ENCODE assay signal across 8 mouse cellular contexts in the genomic region with DNA sequence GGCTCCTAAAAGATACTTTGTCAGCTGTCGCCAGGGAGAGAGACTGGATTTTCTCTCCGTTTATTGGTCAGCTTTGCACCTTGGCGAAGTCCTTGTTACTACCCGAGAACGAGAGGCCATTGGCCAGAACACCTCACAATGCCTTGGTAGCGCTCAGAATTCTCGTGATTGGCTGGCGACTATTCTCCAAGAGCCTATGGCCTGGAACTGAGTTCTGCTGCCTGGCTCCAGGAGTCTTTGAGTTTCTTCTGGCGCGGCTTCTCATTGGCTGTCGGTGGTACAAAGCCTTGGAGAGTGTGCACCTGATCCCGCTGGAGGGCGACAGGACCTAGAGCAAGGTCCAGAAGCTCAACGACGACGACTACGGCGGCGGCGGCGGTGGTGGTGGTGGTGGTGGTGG. TPM values are rescaled to one million over a fixed set of nuclear protein-coding genes. Genes with fewer than 3 reads are reported as not detected.
DNase-seq lines count a peak whose midpoint lies in the region; ATAC-seq lines count a peak whose summit lies in the region.

A gene (plus strand): TSS at position 216 of the 400 bp plus-strand sequence.

- no peaks in the 10 kb centered on the region for H3K9me3 ChIP-seq in embryonic facial prominence, embryonic 12.5 days
- H3K9me3 ChIP-seq in hindbrain, embryonic 14.5 days (ENCODE audit: control insufficient read depth, low read length) = no peaks in the 10 kb centered on the region
- H3K9me3 ChIP-seq in limb, embryonic 15.5 days = no peaks in the 10 kb centered on the region
- H3K9me3 ChIP-seq in midbrain, embryonic 14.5 days (ENCODE audit: control insufficient read depth, low read length) = no peaks in the 10 kb centered on the region

- H3K36me3 ChIP-seq in embryonic facial prominence, embryonic 12.5 days = no peaks in the 10 kb centered on the region
- H3K36me3 ChIP-seq in hindbrain, embryonic 14.5 days (replicated peaks; ENCODE audit: control insufficient read depth, insufficient read depth) = no peaks in the 10 kb centered on the region
- H3K36me3 ChIP-seq in limb, embryonic 15.5 days = no peaks in the 10 kb centered on the region
- no peaks in the 10 kb centered on the region for H3K36me3 ChIP-seq in midbrain, embryonic 14.5 days (ENCODE audit: control insufficient read depth, insufficient read depth, low read length)

- no peaks in the 10 kb centered on the region for H3K4me1 ChIP-seq in embryonic facial prominence, embryonic 12.5 days
- no peaks in the 10 kb centered on the region for H3K4me1 ChIP-seq in hindbrain, embryonic 14.5 days (replicated peaks; ENCODE audit: control insufficient read depth, insufficient read depth, low read length)
- peaks cover 6% of the 10 kb centered on the region; the same call in 1 of the 2 replicates for H3K4me1 ChIP-seq in limb, embryonic 15.5 days
- H3K4me1 ChIP-seq in midbrain, embryonic 14.5 days (ENCODE audit: control insufficient read depth, insufficient read depth, low read length) = no peaks in the 10 kb centered on the region

- peak; percentile 43; the same call in 1 of the 2 replicates for ATAC-seq in embryonic facial prominence, embryonic 12.5 days (ENCODE audit: insufficient number of reproducible peaks, insufficient read depth, low FRiP score, low TSS enrichment)
- peak; percentile 78 for ATAC-seq in hindbrain, embryonic 14.5 days (ENCODE audit: low FRiP score)
- ATAC-seq in limb, embryonic 15.5 days (ENCODE audit: insufficient number of reproducible peaks, low FRiP score, low TSS enrichment, low read depth) = peak; percentile 42; the same call in 1 of the 2 replicates
- 0 out of 2 replicates have a peak, but pooled peaks have one; percentile 34 for ATAC-seq in midbrain, embryonic 14.5 days (ENCODE audit: low FRiP score, low TSS enrichment)

- H3K27me3 ChIP-seq in embryonic facial prominence, embryonic 12.5 days = no peaks in the 10 kb centered on the region
- H3K27me3 ChIP-seq in hindbrain, embryonic 14.5 days (ENCODE audit: control insufficient read depth, insufficient read depth, low read length) = no peaks in the 10 kb centered on the region
- H3K27me3 ChIP-seq in limb, embryonic 15.5 days = no peaks in the 10 kb centered on the region
- H3K27me3 ChIP-seq in midbrain, embryonic 14.5 days (ENCODE audit: control insufficient read depth, insufficient read depth, low read length) = no peaks in the 10 kb centered on the region

- no peak within 1 kb of the TSS for H3K27ac ChIP-seq in embryonic facial prominence, embryonic 12.5 days
- no peak within 1 kb of the TSS for H3K27ac ChIP-seq in hindbrain, embryonic 14.5 days
- no peak within 1 kb of the TSS for H3K27ac ChIP-seq in limb, embryonic 15.5 days
- H3K27ac ChIP-seq in midbrain, embryonic 14.5 days (replicated peaks; ENCODE audit: low read depth, low read length) = no peak within 1 kb of the TSS

- DNase-seq in thymus, postnatal 0 days (ENCODE audit: low spot score) = peak; percentile 64
- DNase-seq in thymus, postnatal 14 days = no peak
- DNase-seq in hindbrain, embryonic 14.5 days (ENCODE audit: low spot score) = peak; percentile 44
- DNase-seq in midbrain, embryonic 14.5 days = peak; percentile 60
- no peak for DNase-seq in layer of hippocampus, postnatal 14 days (ENCODE audit: low spot score in 2 of 2)
- DNase-seq in left cerebral cortex, adult 8-10 months (ENCODE audit: low spot score in 2 of 2) = no peak

- no peak within 1 kb of the TSS for H3K9ac ChIP-seq in embryonic facial prominence, embryonic 12.5 days
- peak within 1 kb of the TSS; percentile 40 for H3K9ac ChIP-seq in hindbrain, embryonic 14.5 days
- H3K9ac ChIP-seq in limb, embryonic 15.5 days = no peak within 1 kb of the TSS
- no peak within 1 kb of the TSS for H3K9ac ChIP-seq in midbrain, embryonic 14.5 days (replicated peaks; ENCODE audit: low read length)

- H3K4me3 ChIP-seq in embryonic facial prominence, embryonic 12.5 days = peak within 1 kb of the TSS; percentile 18
- H3K4me3 ChIP-seq in hindbrain, embryonic 14.5 days (replicated peaks; ENCODE audit: low read length) = peak within 1 kb of the TSS; percentile 28
- peak within 1 kb of the TSS; percentile 20 for H3K4me3 ChIP-seq in limb, embryonic 15.5 days
- H3K4me3 ChIP-seq in midbrain, embryonic 14.5 days (replicated peaks; ENCODE audit: low read depth, low read length) = peak within 1 kb of the TSS; percentile 19

- H3K4me2 ChIP-seq in embryonic facial prominence, embryonic 12.5 days (replicated peaks) = peak within 1 kb of the TSS; percentile 35
- H3K4me2 ChIP-seq in hindbrain, embryonic 14.5 days (replicated peaks) = peak within 1 kb of the TSS; percentile 39
- peak within 1 kb of the TSS; percentile 37 for H3K4me2 ChIP-seq in limb, embryonic 15.5 days
- H3K4me2 ChIP-seq in midbrain, embryonic 14.5 days (ENCODE audit: low read length) = peak within 1 kb of the TSS; percentile 28

- WGBS in embryonic facial prominence, embryonic 12.5 days = 18% methylated on average over 21 of the region's 21 CpGs
- WGBS in hindbrain, embryonic 14.5 days = 21% methylated on average over 21 of the region's 21 CpGs
- 17% methylated on average over 21 of the region's 21 CpGs for WGBS in limb, embryonic 15.5 days
- WGBS in midbrain, embryonic 14.5 days = 21% methylated on average over 21 of the region's 21 CpGs

RNA-seq across cellular contexts. Expression of the gene that starts here (rescaled TPM):
- polyA plus RNA-seq in thymus, postnatal 0 days (2015; fragmentation: Nextera tagmentation; extraction: Ambion mirVana) = 0.57 and 0.98 TPM in 2 replicates
- 7.8 and 8.2 TPM in 2 replicates for polyA plus RNA-seq in embryonic facial prominence, embryonic 12.5 days (2016; fragmentation: Nextera tagmentation; extraction: Ambion mirVana)
- 8.6 and 9.0 TPM in 2 replicates for polyA plus RNA-seq in hindbrain, embryonic 14.5 days (2014; fragmentation: Nextera tagmentation; extraction: Ambion mirVana)
- polyA plus RNA-seq in limb, embryonic 15.5 days (2015; fragmentation: Nextera tagmentation; extraction: Ambion mirVana) = 3.3 TPM in 2 replicates
- polyA plus RNA-seq in midbrain, embryonic 14.5 days (2014; fragmentation: Nextera tagmentation; extraction: Ambion mirVana) = 2.6 and 8.2 TPM in 2 replicates
- 1 to 10 TPM; 2.0 to 2.6 TPM for total RNA-seq in layer of hippocampus, postnatal 14 days (2021)
- total RNA-seq in left cerebral cortex, adult 8-10 months (2022) = 1 to 10 TPM; 1.5 to 4.9 (median 3.7) TPM

Comparison
In these comparisons a context has a peak if more than half of its experiments do, and no peak if none do; other contexts are left out.
1. Peak in DNase-seq in thymus, postnatal 0 days; RNA of the gene not detected or under 1 TPM.
2. DNase-seq: peak in hindbrain, embryonic 14.5 days (single experiment) and midbrain, embryonic 14.5 days (single experiment); none in thymus, postnatal 14 days (single experiment), layer of hippocampus, postnatal 14 days (0 of 2) and left cerebral cortex, adult 8-10 months (0 of 2).
3. Peak in every context shown above with its lines, with median percentiles within 50 percentile points of each other: ATAC-seq, H3K4me2 ChIP-seq and H3K4me3 ChIP-seq.